Mouse (Mus musculus) left cerebral cortex, adult 11 months (tissue): ENCODE results near the gene Tmx1.

ENCODE experiments used
- DNase-seq: peaks from one replicate; pipeline ENCODE4 v3.0.0; 2022; ENCODE audit warnings: low spot score

The Tmx1 gene

DNA sequence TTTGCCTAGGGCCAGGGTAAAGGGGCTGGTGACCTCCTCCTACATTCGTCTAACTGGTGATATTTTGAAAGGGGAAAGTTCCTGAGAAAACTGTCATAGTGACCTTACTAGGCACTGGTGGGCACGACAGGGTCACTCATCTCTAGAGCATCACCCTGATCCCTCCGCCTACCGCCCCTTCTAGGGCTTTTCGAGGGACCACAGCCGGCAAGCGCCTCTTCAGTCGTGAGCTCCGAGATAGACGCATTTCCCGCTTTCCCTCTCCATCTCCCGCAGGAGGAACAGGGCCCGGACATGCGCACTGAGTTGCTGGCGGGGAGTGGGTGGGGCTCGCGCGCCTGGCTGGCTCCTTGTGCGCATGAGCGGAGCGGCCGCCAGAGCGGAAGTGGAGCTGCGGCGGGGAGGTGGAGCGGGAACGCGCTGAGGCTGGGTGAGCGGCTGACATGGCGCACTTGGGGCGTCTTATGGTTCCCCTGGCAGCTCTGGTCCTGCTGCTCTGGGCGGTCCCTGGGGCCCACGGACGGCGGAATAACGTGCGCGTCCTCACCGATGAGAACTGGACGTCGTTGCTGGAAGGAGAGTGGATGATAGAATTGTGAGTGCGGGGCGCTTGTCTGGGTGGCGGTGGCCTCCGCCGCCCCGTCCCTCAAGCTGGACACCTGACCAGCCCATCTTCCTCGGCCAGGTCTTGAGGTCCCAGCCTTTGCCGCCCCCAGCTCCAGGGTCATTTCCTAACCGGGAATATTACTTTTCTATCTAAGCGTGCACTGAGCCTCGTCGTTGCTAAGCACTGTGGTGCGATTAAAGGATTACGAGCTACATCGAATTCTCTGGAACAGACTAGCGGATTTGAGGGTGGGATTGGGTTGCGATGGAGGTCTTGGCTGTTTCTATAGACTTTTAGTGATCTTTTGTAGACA lies at the start of gene Tmx1:
TSS of gene Tmx1 (plus strand) at position 370 of the 920 bp plus-strand sequence.
- peak; percentile 90 for DNase-seq

DNA sequence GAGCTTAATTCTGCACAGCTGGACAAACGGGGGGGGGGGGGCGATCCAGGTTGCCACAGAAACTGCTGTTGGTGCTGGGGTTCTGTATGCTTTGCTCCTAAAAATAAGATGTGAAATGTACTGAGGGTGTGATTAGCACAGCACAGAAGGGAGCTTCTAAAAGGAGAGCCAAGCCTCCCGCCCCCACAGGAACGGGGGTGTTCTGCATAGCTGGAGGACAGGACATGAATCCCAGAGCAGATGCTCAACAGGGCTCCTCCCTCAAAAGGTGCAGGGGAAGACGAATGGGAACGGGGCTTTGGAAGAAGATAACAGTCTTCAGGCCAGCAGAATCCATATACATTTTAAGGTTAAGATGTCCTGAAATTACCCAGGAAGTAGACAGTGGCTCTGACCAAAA lies 48.6 kb upstream of the Tmx1 start:
- DNase-seq, result peak; percentile 86

DNA sequence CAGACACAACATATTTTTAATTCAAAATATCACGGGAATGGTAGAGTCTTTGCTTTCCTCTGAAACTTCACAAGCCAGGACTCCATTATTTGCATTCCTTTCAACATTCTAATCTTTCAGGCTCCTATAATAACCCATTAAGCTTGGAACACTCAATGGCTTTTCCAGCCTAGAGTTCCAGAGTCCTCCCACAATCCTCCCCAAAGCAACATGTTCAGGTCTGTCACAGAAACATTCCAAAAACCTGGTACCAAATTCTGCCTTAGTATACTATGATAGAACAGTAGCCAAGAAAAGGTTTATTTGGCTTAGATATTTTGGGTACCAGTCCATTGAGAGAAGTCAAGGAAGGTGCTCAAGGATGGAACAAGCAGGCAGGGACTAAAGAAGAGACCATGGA lies 44.5 kb upstream of the Tmx1 start:
- no peak for DNase-seq

DNA sequence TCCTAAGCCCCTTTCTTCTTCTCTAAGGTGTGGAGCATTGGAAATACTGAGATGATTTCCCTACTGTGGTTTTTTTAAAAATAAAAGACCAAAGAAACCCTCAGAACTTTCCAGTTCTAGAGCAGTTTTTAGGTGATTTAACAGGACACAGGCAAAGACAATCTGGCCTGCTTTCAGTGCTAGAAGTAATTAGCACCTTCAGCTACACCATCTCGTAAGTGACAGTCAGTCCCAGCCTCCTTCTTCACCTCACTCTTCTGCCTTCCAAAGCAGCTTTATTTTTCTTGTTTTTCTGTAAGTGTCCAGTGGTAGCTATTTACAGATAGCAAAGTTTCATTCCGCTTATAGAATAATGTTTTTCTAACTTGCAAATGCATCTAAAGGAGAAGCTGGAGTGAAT lies 43.3 kb upstream of the Tmx1 start:
- DNase-seq, result no peak

DNA sequence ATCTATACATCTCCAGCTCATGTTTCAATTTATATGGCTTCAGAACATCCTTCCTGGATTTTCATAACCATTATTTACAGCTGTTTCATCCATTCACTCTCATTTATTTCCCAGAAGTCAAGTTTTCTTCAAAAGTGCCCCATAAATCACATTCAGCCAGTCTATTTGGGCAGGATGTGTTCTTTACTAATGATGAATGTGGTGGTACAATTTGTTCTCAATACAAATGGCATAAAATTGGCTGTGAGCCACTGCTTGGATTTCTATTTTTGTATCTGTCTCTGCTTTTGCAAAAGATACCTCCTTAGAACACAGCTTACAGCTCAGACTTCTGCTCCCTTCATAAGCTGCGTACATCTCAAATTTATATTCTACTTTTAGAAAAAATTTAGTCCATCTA lies 32.7 kb upstream of the Tmx1 start:
- no peak for DNase-seq

DNA sequence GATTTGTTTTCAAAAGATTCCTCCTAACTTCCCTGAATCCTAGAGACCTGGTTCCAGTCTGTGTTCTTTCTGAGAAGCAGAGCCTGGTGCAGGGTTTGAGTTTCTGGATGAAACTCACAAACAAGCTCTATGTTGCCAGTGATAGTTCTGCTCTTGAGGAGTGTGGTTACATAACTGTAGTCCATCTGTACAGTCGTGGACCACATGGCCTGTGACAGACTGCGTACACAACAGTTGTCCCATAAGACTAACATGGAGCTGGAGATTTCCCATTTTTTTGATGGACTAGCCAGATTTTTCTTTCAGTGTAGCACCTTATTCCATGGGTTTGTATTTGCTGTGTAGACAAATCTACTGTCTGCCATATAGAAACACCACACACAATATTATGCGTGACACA lies 31.9 kb upstream of the Tmx1 start:
- DNase-seq, result no peak

DNA sequence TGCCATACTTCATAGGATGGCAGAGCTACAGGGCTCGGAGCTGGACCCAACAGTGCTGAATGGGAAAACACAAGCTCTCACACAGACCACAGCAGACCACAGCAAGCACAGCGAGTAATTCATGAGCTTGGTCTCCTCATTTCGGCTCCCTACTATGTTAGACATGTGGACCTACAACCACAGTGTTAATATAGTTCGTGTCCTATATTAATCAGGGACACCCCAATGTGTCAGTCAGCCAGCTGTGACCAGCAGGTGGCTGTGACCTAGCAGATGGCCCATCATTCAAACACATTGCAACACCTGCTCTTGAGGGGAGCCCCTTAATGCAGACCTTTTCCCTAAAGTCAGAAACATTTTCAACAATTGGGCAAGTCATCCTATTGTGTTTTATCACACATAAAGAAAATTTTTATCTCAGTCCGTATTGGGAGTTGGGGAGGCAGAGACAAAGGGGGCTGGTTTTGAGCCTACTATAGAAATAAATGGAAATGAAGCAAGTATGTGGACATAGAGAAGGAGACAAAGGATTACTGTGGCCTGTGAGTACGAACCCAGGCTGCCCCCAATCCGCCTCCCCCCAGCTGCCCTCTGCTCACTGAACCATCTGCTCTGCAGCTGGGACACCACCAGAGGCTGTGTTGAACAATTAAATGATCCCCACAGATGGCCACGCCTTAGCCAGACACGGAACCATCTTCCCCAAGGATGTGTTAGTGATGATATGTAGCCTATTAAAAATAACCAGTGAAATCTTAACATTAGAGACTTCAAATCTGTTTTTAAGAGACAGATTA lies 30.4 kb upstream of the Tmx1 start:
- DNase-seq, result no peak

DNA sequence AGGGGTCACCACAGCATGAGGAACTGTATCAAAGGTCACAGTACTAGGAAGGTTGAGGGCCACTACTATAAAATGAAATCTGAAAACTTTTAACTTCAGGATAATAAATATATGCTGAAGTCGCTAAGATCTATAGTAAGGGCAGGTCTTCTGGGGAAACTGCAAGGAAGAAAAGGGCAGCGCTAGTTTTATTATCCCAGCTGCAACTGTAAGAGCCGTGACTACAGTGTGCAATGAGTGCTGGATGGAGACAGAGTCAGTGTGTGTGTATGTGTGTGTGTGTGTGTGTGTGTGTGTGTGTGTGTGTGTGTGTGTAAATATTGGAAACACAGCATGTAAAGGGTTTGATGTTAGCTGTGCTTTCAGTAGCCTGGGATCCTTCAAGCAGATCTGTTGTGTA lies 25.0 kb upstream of the Tmx1 start:
- no peak for DNase-seq

DNA sequence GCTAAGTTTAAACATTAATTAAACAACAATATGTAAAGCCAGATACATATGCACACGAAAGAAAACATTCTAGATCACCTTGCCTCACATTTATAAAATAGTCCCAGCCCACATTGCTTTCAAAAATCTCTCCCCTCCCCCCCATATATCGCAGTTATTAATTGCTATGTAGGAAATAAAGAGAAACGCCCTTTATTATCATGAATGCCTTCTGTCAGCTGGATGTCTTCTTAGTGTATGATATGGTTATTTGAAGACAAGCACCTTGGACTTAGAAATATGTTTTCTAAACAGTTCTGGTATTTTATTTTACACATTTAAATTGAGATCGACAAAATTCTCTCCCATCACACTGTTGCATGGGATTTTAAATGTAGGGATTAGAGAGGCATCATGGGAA lies 23.3 kb upstream of the Tmx1 start:
- no peak for DNase-seq

DNA sequence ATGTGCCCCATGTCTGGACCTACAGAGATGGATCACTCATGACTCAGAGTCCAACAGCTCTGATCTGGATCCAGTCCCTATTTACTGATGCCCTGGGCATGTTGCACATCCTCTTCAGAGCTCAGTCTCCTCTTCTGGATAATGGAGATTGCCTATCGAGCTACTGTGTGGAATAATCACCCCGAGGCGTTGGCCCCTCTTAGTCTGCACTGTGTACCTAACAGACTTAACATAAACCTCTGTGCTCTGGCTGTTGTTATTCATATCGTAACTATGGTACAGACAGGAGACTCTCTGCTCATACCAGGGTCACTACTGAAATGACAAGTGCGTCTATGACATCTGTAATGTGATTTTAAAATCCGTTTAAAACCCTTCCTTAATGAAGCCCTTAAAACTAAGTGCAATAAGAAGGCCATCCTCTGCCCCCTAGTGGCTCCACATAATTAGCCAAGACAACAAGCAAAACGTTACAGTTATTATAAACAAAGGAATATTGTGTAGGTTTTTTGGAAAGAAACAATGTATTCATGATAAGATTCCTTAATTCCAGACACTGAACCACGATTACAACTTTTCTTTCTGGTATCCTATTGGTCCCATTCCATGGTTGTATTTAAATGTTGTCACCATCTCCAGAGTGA lies 22.5 kb upstream of the Tmx1 start:
- peak; percentile 41 for DNase-seq

DNA sequence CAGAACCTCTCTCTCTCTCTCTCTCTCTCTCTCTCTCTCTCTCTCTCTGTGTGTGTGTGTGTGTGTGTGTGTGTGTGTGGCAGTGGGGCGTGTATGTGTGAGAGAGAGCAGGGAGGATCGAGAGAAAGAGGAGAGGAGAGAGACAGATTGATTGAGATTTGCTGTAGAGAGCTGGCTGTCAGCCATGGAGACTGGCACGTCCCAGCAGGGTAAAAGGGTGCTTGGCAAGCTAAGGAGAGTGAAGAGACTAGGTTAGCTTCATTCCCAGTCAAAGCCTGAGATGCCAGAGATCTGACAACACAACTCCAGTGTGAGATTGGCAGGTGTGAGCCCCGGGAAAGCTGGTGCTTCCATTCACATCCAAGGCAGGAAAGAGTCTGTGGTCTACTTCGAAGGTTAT lies 21.5 kb upstream of the Tmx1 start:
- no peak for DNase-seq

DNA sequence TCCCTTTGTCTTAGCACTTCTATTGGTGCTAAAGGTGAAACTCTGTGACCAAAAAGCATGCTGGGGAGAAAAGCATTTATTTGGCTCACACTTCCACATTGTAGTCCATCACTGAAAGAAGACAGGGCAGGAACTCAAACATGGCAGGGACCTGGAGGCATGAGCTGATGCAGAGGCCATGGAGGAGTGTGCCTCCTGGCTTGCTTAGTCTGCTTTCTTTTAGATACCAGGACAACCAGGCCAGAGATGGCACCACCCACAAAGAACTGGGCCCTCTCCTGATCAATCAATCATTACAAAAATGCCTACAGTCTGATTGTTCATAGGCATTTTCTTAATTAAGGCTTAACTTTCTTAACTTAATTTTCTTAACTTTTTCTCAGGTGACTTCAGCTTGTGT lies 2.9 kb upstream of the Tmx1 start:
- DNase-seq, result no peak

DNA sequence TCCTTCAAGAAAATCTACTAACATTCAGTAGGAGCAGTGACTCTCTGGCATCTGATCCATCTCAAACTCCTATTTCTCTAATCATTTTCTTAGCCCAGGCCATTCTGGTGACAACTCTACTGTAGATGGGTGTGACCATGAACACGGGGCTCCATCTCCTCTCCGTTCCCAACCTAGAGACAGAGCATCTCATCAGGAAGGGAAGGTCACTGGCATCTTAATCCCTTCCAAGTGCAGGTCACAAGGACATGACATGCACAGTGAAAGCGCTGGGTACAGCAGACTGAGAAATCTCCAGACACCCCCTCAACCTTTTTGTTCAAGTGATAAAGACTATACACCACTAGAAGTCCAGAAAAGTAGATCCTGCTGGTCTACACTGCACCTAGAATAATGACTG lies 1.4 kb upstream of the Tmx1 start:
- no peak for DNase-seq

DNA sequence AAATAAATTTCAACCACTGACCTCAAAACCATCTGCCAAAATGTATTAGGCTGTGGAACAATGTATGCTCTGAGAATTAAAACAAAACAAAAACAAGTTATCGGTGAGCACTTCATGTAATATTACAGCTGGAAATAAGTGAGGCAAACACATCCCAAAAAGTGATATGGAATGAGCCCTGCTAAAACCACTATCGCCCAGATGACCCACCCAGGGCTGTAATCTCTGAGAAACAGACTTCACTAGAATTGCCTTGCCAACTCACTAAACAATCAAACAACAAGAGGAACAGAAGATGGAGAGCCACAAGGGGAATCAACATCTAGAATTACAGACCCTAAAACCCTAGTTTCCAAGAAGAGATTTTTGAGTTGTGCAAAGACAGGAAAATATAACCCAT lies 752 bp upstream of the Tmx1 start:
- no peak for DNase-seq

DNA sequence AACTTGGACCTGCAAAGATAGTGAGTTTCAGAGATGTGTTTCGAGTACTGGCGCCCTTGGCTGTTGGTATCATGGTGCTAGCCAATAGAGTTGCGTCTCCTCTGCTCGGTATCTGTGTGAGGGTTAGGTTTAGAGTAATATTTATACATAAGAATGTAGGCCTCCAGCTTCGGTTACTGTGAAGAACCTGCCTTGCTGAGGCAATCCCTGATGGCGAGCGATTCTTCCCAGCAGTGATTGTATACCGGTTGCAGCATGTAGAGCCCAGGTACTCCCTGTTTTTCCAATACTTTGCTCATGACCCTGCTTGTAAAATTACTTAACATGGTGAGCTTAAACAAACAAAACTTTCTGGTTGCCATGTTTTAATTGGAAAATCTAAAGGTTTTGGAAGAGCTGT lies 2.3 kb downstream of the Tmx1 start:
- DNase-seq, result no peak

DNA sequence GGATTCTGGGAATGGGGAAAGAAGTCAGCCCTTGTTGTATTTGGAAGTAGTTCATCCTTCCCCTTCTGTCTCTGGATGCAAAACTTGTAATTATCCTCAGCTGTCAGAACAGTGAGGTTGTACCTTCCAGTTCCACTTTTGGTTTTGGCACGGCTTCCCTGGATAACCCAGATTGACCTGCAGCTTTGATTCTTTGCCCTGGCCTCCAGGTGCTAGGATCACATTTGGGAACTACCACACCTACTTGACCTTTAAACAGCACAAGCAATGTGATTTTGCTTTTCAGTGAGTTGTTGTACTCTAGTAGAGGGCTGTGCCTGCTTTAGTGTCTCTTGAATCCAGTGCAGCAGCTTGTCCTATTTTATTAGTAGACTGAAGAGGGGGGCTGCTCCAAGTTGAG lies 6.7 kb downstream of the Tmx1 start:
- DNase-seq, result no peak

DNA sequence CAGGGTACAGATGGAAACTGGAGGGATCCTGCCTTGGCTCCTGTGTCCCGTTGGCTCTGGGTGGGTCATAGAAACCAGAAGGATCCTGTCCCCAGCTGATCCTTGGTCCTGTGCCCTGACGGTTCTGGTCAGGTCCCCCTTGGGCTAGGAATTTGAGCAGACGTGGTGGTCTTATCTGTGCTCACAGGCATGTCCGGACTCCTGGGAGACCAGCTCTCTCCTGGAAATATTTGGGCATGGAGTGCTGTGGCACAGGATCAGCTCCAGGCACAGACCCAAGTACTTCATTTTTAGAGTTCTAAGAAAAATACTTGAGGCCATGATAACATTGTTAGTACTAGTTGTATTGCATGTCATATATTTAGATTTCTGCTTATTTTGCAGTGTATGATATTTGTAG lies 11.1 kb downstream of the Tmx1 start:
- DNase-seq, result no peak

DNA sequence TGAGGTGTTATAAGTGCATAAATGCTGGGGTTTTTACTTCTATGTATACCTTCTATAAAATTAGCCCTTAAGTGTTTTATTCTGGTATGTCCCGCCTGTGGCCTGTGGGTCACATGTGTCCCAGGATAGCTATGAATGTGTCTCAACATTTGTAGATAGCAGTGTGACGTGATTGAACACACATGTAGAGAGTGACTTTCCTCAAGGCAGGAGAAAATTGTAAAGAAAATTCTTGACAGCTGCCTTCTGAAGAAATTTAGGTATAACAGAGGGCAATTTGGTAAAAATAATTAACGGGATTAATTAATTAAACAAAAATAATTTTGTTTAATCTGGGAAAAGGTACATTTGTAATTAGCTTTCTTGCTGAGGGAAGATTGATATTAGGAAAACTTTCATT lies 22.4 kb downstream of the Tmx1 start:
- DNase-seq, result no peak

DNA sequence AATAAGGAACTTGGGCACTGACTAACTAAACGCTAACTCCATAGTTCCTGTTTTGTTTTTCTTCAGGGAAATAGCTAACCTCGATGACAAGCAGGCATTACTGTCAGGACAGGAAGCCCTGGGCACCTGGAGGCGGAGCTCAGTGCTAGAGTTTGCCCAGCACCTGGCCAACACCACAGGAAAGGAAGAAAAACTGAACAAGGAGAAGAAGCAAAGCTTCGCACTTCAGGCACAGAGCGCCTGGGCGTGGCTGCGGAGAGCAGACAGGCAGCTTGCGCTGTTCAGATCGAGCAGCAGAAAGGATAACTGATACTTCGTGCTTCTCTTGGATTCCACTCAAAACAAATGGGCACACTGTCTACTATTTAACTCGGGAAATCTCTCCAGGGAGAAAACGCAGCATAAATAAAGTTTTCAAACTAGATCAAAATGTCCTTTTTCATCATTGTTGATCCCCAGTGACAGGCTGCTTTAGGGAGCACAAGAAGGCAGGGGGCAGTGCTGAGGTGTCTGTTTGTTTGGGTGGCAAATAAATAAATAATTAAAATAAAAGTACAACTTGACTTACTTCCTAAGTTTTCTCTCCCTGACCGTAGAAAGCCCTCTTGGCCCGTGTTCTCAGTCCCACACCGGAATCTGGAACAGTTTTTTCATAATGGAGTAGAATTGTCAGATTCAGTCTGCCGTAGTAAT lies 24.1 kb downstream of the Tmx1 start:
- DNase-seq, result no peak

DNA sequence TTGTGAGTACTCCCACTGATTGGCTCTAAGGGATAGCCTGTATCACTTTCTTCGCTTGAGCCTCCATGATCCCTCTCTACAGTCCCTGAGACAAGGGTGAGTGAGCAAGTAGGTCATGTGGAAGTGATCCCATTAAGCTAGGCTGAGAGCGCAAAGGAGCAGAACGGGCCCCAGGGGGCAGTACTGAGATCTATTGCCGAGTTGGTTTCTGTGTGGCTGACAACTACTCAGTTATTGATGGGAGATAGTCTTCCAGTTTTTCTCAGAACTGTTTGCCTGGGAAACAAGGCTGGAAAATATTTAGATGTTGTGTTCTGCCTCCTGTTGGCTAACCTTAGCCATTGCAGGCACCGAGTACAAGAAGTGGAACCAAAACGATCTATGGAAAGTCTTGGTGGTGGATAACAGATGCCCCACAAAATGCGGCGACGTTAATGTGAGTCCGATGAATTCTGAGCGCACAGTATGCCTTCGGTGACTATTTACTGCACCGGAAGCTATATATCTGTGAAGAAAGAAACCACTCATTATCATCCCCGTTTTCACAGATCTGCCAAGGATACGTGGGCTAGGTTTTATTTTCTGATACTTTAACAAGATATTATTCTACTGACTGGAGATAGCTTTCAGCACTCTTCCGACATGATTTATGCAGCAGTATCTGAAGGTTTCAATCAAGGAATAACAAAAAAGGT lies 24.8 kb downstream of the Tmx1 start:
- DNase-seq, result peak; percentile 49

DNA sequence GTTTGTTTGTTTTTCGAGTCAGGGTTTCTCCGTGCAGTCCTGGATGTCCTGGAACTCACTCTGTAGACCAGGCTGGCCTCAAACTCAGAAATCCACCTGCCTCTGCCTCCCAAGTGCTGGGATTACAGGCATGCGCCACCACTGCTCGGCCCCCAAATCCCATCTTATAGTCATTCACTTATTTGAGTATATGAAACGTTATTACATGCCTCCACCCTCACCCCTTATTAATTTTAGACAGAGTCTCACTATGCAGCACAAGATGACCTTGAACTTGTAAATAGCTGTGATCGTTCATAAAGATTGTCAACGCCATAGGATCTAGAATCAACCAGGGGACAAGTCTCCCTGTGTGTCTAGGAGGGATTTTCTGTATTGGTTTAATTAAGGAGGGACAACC lies 33.1 kb downstream of the Tmx1 start:
- no peak for DNase-seq
